In genomic region chr19:26318977-26319376, GRCm38 (mm10) we compare ENCODE assay signal across 21 mouse cellular contexts.
DNase-seq lines count a peak whose midpoint lies in the region; ATAC-seq lines count a peak whose summit lies in the region.
"Had no signal": no experiment of that assay in that cellular context is flagged by ENCODE, and none has a peak within 500 bp of the region (broad histone marks: within the 10 kb centered on the region; RNA-seq: fewer than 3 reads in every experiment).

No protein-coding gene starts in this region.

- ATAC-seq in cerebellum, adult (ENCODE audit: insufficient number of reproducible peaks, low FRiP score, low TSS enrichment) = no peak; the same call in 1 of the 2 replicates
- ATAC-seq: activated CD4-positive, CD25-positive, alpha-beta regulatory T cell, adult 4 months; hindbrain, embryonic 16.5 days; midbrain, embryonic 15.5 days had no signal

- DNase-seq in cerebellum, adult 11 months = peak; percentile 6
- peak; percentile 4 for DNase-seq in gastrocnemius, postnatal 14 days
- no peak for DNase-seq in gastrocnemius, postnatal 10 days
- peak; percentile 33 for DNase-seq in cerebellum, adult 9-10 months
- peak; percentile 43 to 50 for DNase-seq in cerebellum, postnatal 36 days
- no peak for DNase-seq in left cerebral cortex, postnatal 36 days (ENCODE audit: low spot score in 2 of 2)
- no peak for DNase-seq in lung, postnatal 10 days
- DNase-seq: adrenal gland, adult 2 months; adrenal gland, postnatal 36 days; embryo, embryonic 11 days; gastrocnemius, adult 2 months; heart, postnatal 14 days; kidney, adult 18-20 months; kidney, postnatal 4 days; lung, embryonic 14.5 days; right cerebral cortex, postnatal 25 days; thymus, postnatal 25 days had no signal

- intact Hi-C loops in gastrocnemius, postnatal 14 days (cut with DNase I; ENCODE audit: low total_unique reads) = no loop called here
- intact Hi-C loops in left cerebral cortex, postnatal 36 days (cut with DNase I) = no loop called here

Comparison
In these comparisons a context has a peak if more than half of its experiments do, and no peak if none do; other contexts are left out.
1. DNase-seq: peak in cerebellum, adult 11 months (single experiment), gastrocnemius, postnatal 14 days (single experiment), cerebellum, adult 9-10 months (single experiment) and cerebellum, postnatal 36 days (2 of 2); none in gastrocnemius, postnatal 10 days (single experiment), left cerebral cortex, postnatal 36 days (0 of 2) and lung, postnatal 10 days (single experiment).